Mouse (Mus musculus) small intestine, adult 2 months (tissue): ENCODE data around the gene Tcl1b5.

Experiments
- CTCF ChIP-seq: fragments of 200-500 bp; IDR thresholded peaks from 2 replicates; pipeline ENCODE4 v1.5.1; 2012; ENCODE audit warnings: low read depth, mild to moderate bottlenecking, control low read depth, inconsistent platforms, low read length, moderate library complexity, mixed read lengths; ENCODE audit not compliant: insufficient replicate concordance, insufficient read length; ENCODE audit errors: extremely low read depth
- POLR2A ChIP-seq: fragments of 200-500 bp; IDR thresholded peaks from 2 replicates; pipeline ENCODE4 v1.6.1; 2012; ENCODE audit warnings: low read depth, mild to moderate bottlenecking, control low read depth, inconsistent platforms, low read length, moderate library complexity

GRCm38 (mm10) chr12:105127607-105128006 is 48.5 kb upstream of the Tcl1b5 start:
- TF ChIP-seq CTCF (no peak), POLR2A (no peak)
